Mouse (Mus musculus) MEL (cell line): ENCODE measurements at regions not wholly inside any gene's neighbourhood (a gene's known extent, or its start where the extent isn't known, plus 50 kb on each side); places are given as distances from the start of the nearest gene placed in this dataset.

ENCODE experiments used
- DNase-seq: peaks from one replicate; pipeline ENCODE4 v3.0.0; 2011; ENCODE audit warnings: low read depth, low spot score
- H3K27ac ChIP-seq: 2 replicates; pipeline ENCODE4 v1.5.1; 2012; ENCODE audit warnings: low read depth, mild to moderate bottlenecking, control low read depth, low read length, moderate library complexity; ENCODE audit not compliant: control insufficient read depth
- H3K27me3 ChIP-seq, 2 experiments: fragments of 150-350 bp in 1 of 2; sonication (generic) in 1 of 2; 2 replicates each; pipeline ENCODE4 v1.6.1; 2012; ENCODE audit warnings: low read length in 2 of 2, mild to moderate bottlenecking in 2 of 2, improper control_type of control experiment in 1 of 2, moderate library complexity in 1 of 2; ENCODE audit not compliant: insufficient read depth in 2 of 2, control insufficient read depth in 1 of 2
- H3K36me3 ChIP-seq, 2 experiments: 2 replicates each; pipeline ENCODE4 v1.6.1; 2012 to 2014; ENCODE audit warnings: low read length in 2 of 2, improper control_type of control experiment in 1 of 2, inconsistent platforms in 1 of 2, mild to moderate bottlenecking in 1 of 2; ENCODE audit not compliant: insufficient read depth in 2 of 2, control insufficient read depth in 1 of 2
- H3K4me1 ChIP-seq, 2 experiments: fragments of 150-350 bp in 1 of 2; sonication (generic) in 1 of 2; 2 replicates each; pipeline ENCODE4 v1.6.1; 2012; ENCODE audit warnings: low read length in 2 of 2, improper control_type of control experiment in 1 of 2, mild to moderate bottlenecking in 1 of 2; ENCODE audit not compliant: insufficient read depth in 2 of 2, control insufficient read depth in 1 of 2
- H3K4me3 ChIP-seq, 2 experiments: fragments of 150-350 bp in 1 of 2; sonication (generic) in 1 of 2; 2 replicates each; pipeline ENCODE4 v1.5.1; 2012; ENCODE audit warnings: low read depth in 2 of 2, low read length in 2 of 2, mild to moderate bottlenecking in 2 of 2, moderate library complexity in 2 of 2, control low read depth in 1 of 2, improper control_type of control experiment in 1 of 2; ENCODE audit not compliant: control insufficient read depth in 1 of 2, insufficient read depth in 1 of 2
- H3K79me2 ChIP-seq: 2 replicates; pipeline ENCODE4 v1.6.1; 2012; ENCODE audit warnings: mild to moderate bottlenecking, low read length, moderate library complexity; ENCODE audit not compliant: control insufficient read depth, poor library complexity, insufficient read depth
- H3K9ac ChIP-seq: 2 replicates; pipeline ENCODE4 v1.6.1; 2012; ENCODE audit warnings: low read depth, mild to moderate bottlenecking, control low read depth, low read length, moderate library complexity; ENCODE audit not compliant: control insufficient read depth, poor library complexity, severe bottlenecking
- H3K9me3 ChIP-seq: fragments of 150-350 bp; sonication (generic); replicated peaks from 2 replicates; pipeline ENCODE4 v1.6.1; 2012; ENCODE audit warnings: mild to moderate bottlenecking, low read length, improper control_type of control experiment, moderate library complexity; ENCODE audit not compliant: insufficient read depth
- CHD1 ChIP-seq: IDR thresholded peaks from 2 replicates; pipeline ENCODE4 v1.6.1; 2012; ENCODE audit warnings: low read depth, mild to moderate bottlenecking, inconsistent platforms, low read length, improper control_type of control experiment
- CHD2 ChIP-seq: IDR thresholded peaks from 2 replicates; pipeline ENCODE4 v1.6.1; 2011; ENCODE audit warnings: low read length, improper control_type of control experiment
- GABPA ChIP-seq: IDR thresholded peaks from 2 replicates; pipeline ENCODE4 v1.6.1; 2012; ENCODE audit warnings: low read depth, mild to moderate bottlenecking, inconsistent platforms, low read length, improper control_type of control experiment, moderate library complexity
- HCFC1 ChIP-seq: IDR thresholded peaks from 2 replicates; pipeline ENCODE4 v1.6.1; 2012; ENCODE audit warnings: low read depth, mild to moderate bottlenecking, inconsistent platforms, low read length, improper control_type of control experiment, moderate library complexity
- KAT2A ChIP-seq: conservative IDR thresholded peaks from 2 replicates; pipeline ENCODE4 v1.6.1; 2012; ENCODE audit warnings: low read depth, low read length, improper control_type of control experiment, inconsistent platforms
- MAFK ChIP-seq: IDR thresholded peaks from 2 replicates; pipeline ENCODE4 v1.6.1; 2011; ENCODE audit warnings: low read depth, mild to moderate bottlenecking, low read length, improper control_type of control experiment, borderline replicate concordance
- MYC ChIP-seq: IDR thresholded peaks from 2 replicates; pipeline ENCODE4 v1.6.1; 2011; ENCODE audit warnings: low read depth, mild to moderate bottlenecking, low read length, improper control_type of control experiment, moderate library complexity
- NELFE ChIP-seq: IDR thresholded peaks from 2 replicates; pipeline ENCODE4 v1.6.1; 2011; ENCODE audit warnings: low read depth, low read length, improper control_type of control experiment
- POLR2A ChIP-seq, 2 experiments: IDR thresholded peaks; 2 replicates each; pipeline ENCODE4 v1.6.1; 2011 to 2012; ENCODE audit warnings: low read length in 2 of 2, mild to moderate bottlenecking in 2 of 2, control low read depth in 1 of 2, improper control_type of control experiment in 1 of 2, low read depth in 1 of 2, moderate library complexity in 1 of 2; ENCODE audit not compliant: control insufficient read depth in 1 of 2, insufficient read depth in 1 of 2, poor library complexity in 1 of 2
- POLR2AphosphoS2 ChIP-seq: IDR thresholded peaks from 2 replicates; pipeline ENCODE4 v1.6.1; 2011; ENCODE audit warnings: low read length, improper control_type of control experiment
- RAD21 ChIP-seq: IDR thresholded peaks from 2 replicates; pipeline ENCODE4 v1.6.1; 2011; ENCODE audit warnings: mild to moderate bottlenecking, low read depth, low read length, improper control_type of control experiment
- RCOR1 ChIP-seq: IDR thresholded peaks from 2 replicates; pipeline ENCODE4 v1.6.1; 2012; ENCODE audit warnings: low read depth, mild to moderate bottlenecking, inconsistent platforms, low read length, improper control_type of control experiment
- TAL1 ChIP-seq: IDR thresholded peaks from 2 replicates; pipeline ENCODE4 v1.6.1; 2012; ENCODE audit warnings: mild to moderate bottlenecking, inconsistent platforms, low read length, moderate library complexity, mixed read lengths
- TCF12 ChIP-seq: IDR thresholded peaks from 2 replicates; pipeline ENCODE4 v1.6.1; 2014; ENCODE audit warnings: low read depth, mild to moderate bottlenecking, inconsistent platforms, low read length, improper control_type of control experiment, moderate library complexity
- UBTF ChIP-seq: IDR thresholded peaks from 2 replicates; pipeline ENCODE4 v1.6.1; 2012; ENCODE audit warnings: low read depth, mild to moderate bottlenecking, inconsistent platforms, low read length, improper control_type of control experiment, moderate library complexity, borderline replicate concordance; ENCODE audit not compliant: insufficient read depth
- USF1 ChIP-seq: IDR thresholded peaks from 2 replicates; pipeline ENCODE4 v1.6.1; 2014; ENCODE audit warnings: low read depth, mild to moderate bottlenecking, inconsistent platforms, low read length, improper control_type of control experiment, moderate library complexity
- USF2 ChIP-seq, 2 experiments: IDR thresholded peaks; 2 replicates each; pipeline ENCODE4 v1.6.1; 2011 to 2012; ENCODE audit warnings: improper control_type of control experiment in 2 of 2, low read length in 2 of 2, borderline replicate concordance in 1 of 2, inconsistent platforms in 1 of 2, low read depth in 1 of 2, mild to moderate bottlenecking in 1 of 2; ENCODE audit not compliant: insufficient read depth in 1 of 2
- ZC3H11A ChIP-seq: IDR thresholded peaks from 2 replicates; pipeline ENCODE4 v1.6.1; 2012; ENCODE audit warnings: low read depth, mild to moderate bottlenecking, inconsistent platforms, low read length, improper control_type of control experiment
- ZKSCAN1 ChIP-seq: IDR thresholded peaks from 2 replicates; pipeline ENCODE4 v1.6.1; 2012; ENCODE audit warnings: low read depth, mild to moderate bottlenecking, inconsistent platforms, low read length, improper control_type of control experiment, moderate library complexity
- ZNF384 ChIP-seq: IDR thresholded peaks from 2 replicates; pipeline ENCODE4 v1.6.1; 2012; ENCODE audit warnings: low read depth, mild to moderate bottlenecking, inconsistent platforms, low read length, improper control_type of control experiment

- Histone ChIP-seq H3K27me3 (no peaks in the 10 kb centered on the region), H3K79me2 (no peaks in the 10 kb centered on the region), H3K4me3 (no peak overlapping the region), H3K9ac (no peak overlapping the region), H3K27ac (no peak overlapping the region), H3K4me1 (no peaks in the 10 kb centered on the region), H3K36me3 (no peaks in the 10 kb centered on the region), H3K9me3 (no peaks in the 10 kb centered on the region)
- TF ChIP-seq USF2 (IDR thresholded peaks at IDR 0.05; ENCODE audit: borderline replicate concordance in 1 of 2, insufficient read depth in 1 of 2, low read depth in 1 of 2, low read length in 2 of 2), result no peak
- no peak for TF ChIP-seq RAD21
- TF ChIP-seq ZNF384, result no peak
- no peak for TF ChIP-seq ZC3H11A
- TF ChIP-seq RCOR1, result no peak
- no peak for TF ChIP-seq KAT2A
- TF ChIP-seq POLR2A (IDR thresholded peaks at IDR 0.05; ENCODE audit: control insufficient read depth in 1 of 2, insufficient read depth in 1 of 2, low read depth in 1 of 2, low read length in 2 of 2, poor library complexity in 1 of 2), result no peak
- TF ChIP-seq HCFC1, result no peak
- no peak for TF ChIP-seq NELFE
- no peak for TF ChIP-seq USF1
- no peak for TF ChIP-seq MYC
- TF ChIP-seq GABPA, result no peak
- TF ChIP-seq CHD1, result no peak
- no peak for TF ChIP-seq TCF12
- DNase-seq, result no peak
These were observed 256.0 kb upstream of the Irx3 start for GRCm38 (mm10) chr8:92057857-92058256.

DNA sequence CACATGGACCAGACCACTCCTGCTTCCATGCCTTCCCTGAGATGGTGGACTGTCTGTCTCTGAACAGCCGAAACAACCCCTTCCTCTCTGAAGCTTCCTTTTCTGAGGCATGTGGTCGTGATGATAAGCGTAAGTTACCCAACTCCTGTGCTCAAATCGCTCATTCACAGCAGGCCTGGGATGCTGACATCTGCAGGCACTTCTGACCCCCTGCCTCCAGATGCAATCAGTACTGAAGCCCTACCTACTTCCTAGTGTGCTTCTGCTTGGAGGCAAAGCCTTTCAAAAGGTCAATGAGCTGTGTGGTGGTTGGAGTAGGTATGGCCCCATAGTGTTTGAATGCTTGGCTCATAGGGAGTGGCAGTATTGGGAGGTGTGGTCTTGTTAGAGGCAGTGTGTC is 253.7 kb upstream of the Irx3 start:
- H3K27me3 ChIP-seq, result no peaks in the 10 kb centered on the region
- H3K9me3 ChIP-seq, result no peaks in the 10 kb centered on the region
- no peak for DNase-seq
- no peaks in the 10 kb centered on the region for H3K79me2 ChIP-seq
- H3K4me3 ChIP-seq, result no peak overlapping the region
- H3K9ac ChIP-seq, result no peak overlapping the region
- H3K4me1 ChIP-seq, result no peaks in the 10 kb centered on the region
- H3K27ac ChIP-seq, result no peak overlapping the region
- no peak for TF ChIP-seq NELFE
- no peak for TF ChIP-seq CHD1
- TF ChIP-seq TAL1, result no peak
- TF ChIP-seq POLR2AphosphoS2, result no peak
- TF ChIP-seq UBTF, result no peak
- no peak for TF ChIP-seq POLR2A (IDR thresholded peaks at IDR 0.05; ENCODE audit: control insufficient read depth in 1 of 2, insufficient read depth in 1 of 2, low read depth in 1 of 2, low read length in 2 of 2, poor library complexity in 1 of 2)
- no peak for TF ChIP-seq RCOR1
- no peak for TF ChIP-seq MAFK
- no peak for TF ChIP-seq ZKSCAN1
- TF ChIP-seq CHD2, result no peak
- TF ChIP-seq, all 39 proteins: peak for 0
- no peaks in the 10 kb centered on the region for H3K36me3 ChIP-seq
